Mouse (Mus musculus): ENCODE data around the gene Kank1.

- no peak for TF ChIP-seq CTCF (IDR thresholded peaks at IDR 0.05; ENCODE audit: low read depth, low read length)
- no peak for TF ChIP-seq POLR2A (IDR thresholded peaks at IDR 0.05; ENCODE audit: borderline replicate concordance, low read depth, low read length)
These were observed 160.0 kb downstream of the Kank1 start for GRCm38 (mm10) chr19:25396709-25397266.

All from bone marrow macrophage, adult 2 months (primary cell).